Mouse (Mus musculus) heart, embryonic 13.5 days (tissue): Measurements from ENCODE around the gene Rapgefl1. TPM values are rescaled to one million over a fixed set of nuclear protein-coding genes. Genes with fewer than 3 reads are reported as not detected.
"Not testable (repeated sequence)": the region's sequence is repeated elsewhere in the genome, so short reads cannot be mapped to it uniquely, and the experiment has no call there.

Experiments
- ATAC-seq: fragments of 200-750 bp; cut with Nextera tagmentation; 2 replicates; pipeline ENCODE4 v1.8.0; 2017; ENCODE audit warnings: moderate TSS enrichment; ENCODE audit not compliant: insufficient number of reproducible peaks, low FRiP score, low TSS enrichment; ENCODE audit errors: extremely low read depth
- H3K27ac ChIP-seq: fragments of 300-500 bp; sonication (generic); replicated peaks from 2 replicates; pipeline ENCODE4 v1.5.1; 2015; ENCODE audit warnings: moderate library complexity, mild to moderate bottlenecking, inconsistent platforms
- H3K27me3 ChIP-seq: fragments of 300-500 bp; sonication (generic); replicated peaks from 2 replicates; pipeline ENCODE4 v1.6.1; 2015; ENCODE audit warnings: mild to moderate bottlenecking, inconsistent platforms
- H3K36me3 ChIP-seq: fragments of 300-500 bp; sonication (generic); 2 replicates; pipeline ENCODE4 v1.6.1; 2015; ENCODE audit warnings: mild to moderate bottlenecking, inconsistent platforms
- H3K4me1 ChIP-seq: fragments of 300-500 bp; sonication (generic); 2 replicates; pipeline ENCODE4 v1.6.1; 2015; ENCODE audit warnings: inconsistent platforms
- H3K4me2 ChIP-seq: fragments of 300-500 bp; sonication (generic); 2 replicates; pipeline ENCODE4 v1.6.1; 2015; ENCODE audit warnings: inconsistent platforms, mild to moderate bottlenecking, moderate library complexity
- H3K4me3 ChIP-seq: fragments of 300-500 bp; sonication (generic); 2 replicates; pipeline ENCODE4 v1.5.1; 2015; ENCODE audit warnings: moderate library complexity, mild to moderate bottlenecking, inconsistent platforms
- H3K9ac ChIP-seq: fragments of 300-500 bp; sonication (generic); 2 replicates; pipeline ENCODE4 v1.6.1; 2015; ENCODE audit warnings: inconsistent platforms, mild to moderate bottlenecking, moderate library complexity
- H3K9me3 ChIP-seq: fragments of 300-500 bp; sonication (generic); 2 replicates; pipeline ENCODE4 v1.6.1; 2016; ENCODE audit warnings: inconsistent platforms
- WGBS: fragments of 180-500 bp; shearing (Covaris S2); methylation state at CpG from one replicate; pipeline ENCODE4 v1.1.7; 2015; ENCODE audit warnings: mixed read lengths; 5-methylcytosine and 5-hydroxymethylcytosine counted together
- polyA plus RNA-seq: library from polyadenylated mRNA; unstranded; fragments of >200 nt; fragmentation: Nextera tagmentation; extraction: Ambion mirVana; gene quantifications from 2 replicates; pipeline ENCODE4 v1.2.1, GENCODE M21; 2015

The Rapgefl1 gene
- polyA plus RNA-seq, 1 experiment from 2014 or later = 0.98 TPM

DNA sequence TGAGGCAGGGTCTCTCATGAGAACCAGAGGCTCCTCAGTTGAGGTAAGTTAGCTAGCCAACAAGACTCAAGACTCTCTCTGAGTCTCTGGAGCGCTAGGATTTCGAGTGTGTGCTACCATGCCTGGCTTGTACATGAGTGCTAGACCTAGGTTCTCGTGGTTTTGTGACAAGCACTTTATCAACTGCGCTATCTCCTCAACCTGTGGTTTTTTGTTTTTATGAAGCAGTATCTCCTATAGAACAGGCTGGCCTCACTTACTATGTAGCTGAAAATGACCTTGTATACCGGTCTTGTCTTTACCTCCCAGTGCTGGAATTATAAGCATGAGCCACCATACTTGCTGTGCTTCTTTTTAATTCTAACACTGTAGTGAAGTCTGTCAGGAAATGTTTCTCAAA, 15.6 kb upstream of the Rapgefl1 start:
- Histone ChIP-seq H3K4me2 (no peak overlapping the region), H3K4me3 (no peak overlapping the region), H3K36me3 (peaks cover 100% of the 10 kb centered on the region), H3K9ac (no peak overlapping the region), H3K27ac (no peak overlapping the region), H3K9me3 (no peaks in the 10 kb centered on the region), H3K4me1 (no peaks in the 10 kb centered on the region), H3K27me3 (no peaks in the 10 kb centered on the region)
- ATAC-seq = no peak
- WGBS = 89% methylated on average over 5 of the region's 5 CpGs

DNA sequence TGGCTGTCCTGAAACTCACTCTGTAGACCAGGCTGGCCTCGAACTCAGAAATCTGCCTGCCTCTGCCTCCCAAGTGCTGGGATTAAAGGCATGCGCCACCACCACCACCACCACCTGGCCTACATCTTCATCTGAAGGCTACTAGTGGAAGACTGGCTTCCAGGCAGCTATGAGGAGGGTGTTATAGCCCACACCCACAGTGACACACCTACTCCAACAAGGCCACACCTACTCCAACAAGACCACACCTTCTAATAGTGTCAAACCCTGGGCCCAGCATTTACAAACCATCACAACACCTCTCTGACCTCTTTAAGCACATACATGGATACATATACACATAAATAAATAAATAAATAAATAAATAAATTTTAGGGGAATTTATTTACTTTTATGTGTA, 10.5 kb upstream of the Rapgefl1 start:
- H3K9me3 ChIP-seq, ATAC-seq, H3K4me1 ChIP-seq, H3K27me3 ChIP-seq, H3K27ac ChIP-seq, H3K4me3 ChIP-seq, H3K4me2 ChIP-seq, H3K9ac ChIP-seq: not testable (repeated sequence)
- H3K36me3 ChIP-seq = peaks cover 98% of the 10 kb centered on the region
- 86% methylated on average over 2 of the region's 2 CpGs for WGBS

DNA sequence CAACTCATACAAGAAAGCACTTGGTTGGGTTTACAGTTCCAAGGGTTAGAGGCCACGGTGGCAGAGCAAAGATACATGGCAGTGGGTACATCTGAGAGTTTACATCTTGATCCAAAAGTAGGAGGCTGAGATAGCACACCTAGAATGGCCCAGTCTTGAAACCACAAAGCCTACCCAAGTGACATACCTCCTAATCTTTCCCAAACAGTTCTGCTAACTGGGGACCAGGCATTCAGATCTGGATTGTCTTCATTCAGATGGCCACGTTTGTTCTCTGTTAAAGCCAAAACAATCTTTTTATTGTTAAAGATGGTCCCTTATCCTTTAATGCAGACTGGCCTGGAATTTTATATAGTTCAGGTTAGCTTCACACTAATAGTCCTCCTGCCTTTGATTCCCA, 8.7 kb upstream of the Rapgefl1 start:
- no peaks in the 10 kb centered on the region for H3K9me3 ChIP-seq
- peaks cover 98% of the 10 kb centered on the region for H3K36me3 ChIP-seq
- H3K27me3 ChIP-seq = no peaks in the 10 kb centered on the region
- H3K4me2 ChIP-seq = no peak overlapping the region
- H3K27ac ChIP-seq = no peak overlapping the region
- ATAC-seq = no peak
- 88% methylated on average over 2 of the region's 2 CpGs for WGBS
- no peaks in the 10 kb centered on the region for H3K4me1 ChIP-seq
- H3K4me3 ChIP-seq = no peak overlapping the region
- H3K9ac ChIP-seq = no peak overlapping the region

DNA sequence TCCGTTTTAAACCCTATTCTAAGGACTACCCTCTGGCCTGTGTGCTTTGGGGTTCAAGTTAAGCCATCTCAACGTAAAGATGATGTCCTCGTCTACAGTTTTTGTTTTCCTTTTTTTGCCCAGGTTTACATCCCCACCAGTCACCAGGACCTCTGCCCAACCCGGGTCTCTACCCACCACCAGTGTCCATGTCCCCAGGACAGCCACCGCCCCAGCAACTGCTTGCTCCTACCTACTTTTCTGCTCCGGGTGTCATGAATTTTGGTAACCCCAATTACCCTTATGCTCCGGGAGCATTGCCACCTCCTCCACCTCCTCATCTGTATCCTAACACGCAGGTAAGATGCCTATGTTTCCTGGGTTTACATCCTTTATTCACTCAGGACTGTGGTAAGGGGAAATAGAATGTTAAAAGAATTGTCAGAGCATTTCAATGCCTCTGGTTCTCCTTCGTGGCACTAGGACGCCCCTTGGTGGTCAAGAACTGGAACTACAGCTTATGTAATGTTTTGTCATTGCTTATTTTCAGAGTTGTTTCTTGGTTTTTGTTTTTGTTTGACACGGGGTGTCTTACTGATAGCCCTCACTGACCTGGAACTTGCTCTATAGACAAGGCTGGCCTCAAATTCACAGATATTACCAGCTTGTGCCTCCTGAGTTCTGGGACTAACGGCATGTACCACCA, 7.4 kb upstream of the Rapgefl1 start:
- Histone ChIP-seq H3K27me3 (no peaks in the 10 kb centered on the region), H3K4me2 (no peak overlapping the region), H3K4me3 (no peak overlapping the region), H3K36me3 (peaks cover 98% of the 10 kb centered on the region), H3K27ac (no peak overlapping the region), H3K9ac (no peak overlapping the region), H3K9me3 (no peaks in the 10 kb centered on the region), H3K4me1 (no peaks in the 10 kb centered on the region)
- WGBS = 68% methylated on average over 12 of the region's 12 CpGs
- no peak for ATAC-seq

DNA sequence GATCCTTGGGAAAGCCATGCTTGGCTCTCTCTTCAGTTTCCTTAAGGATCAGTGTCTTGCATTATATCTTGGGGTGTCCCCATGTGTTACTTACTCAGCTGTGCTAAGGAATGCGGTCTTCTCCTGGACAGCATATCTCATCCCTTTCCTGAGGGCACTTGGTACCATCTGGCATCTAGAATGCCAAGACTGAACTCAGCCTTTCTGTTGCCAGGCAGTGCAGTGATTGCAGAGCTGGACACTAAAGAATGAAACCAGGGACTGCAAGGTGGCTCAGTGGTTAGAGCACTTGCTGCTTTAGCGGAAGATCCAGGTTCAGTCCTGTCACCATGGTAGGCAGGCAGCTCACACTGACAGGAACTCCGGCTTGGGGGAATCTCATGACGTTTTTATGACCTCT, 6.7 kb upstream of the Rapgefl1 start:
- peaks cover 96% of the 10 kb centered on the region for H3K36me3 ChIP-seq
- no peak overlapping the region for H3K27ac ChIP-seq
- ATAC-seq = no peak
- no peaks in the 10 kb centered on the region for H3K4me1 ChIP-seq
- WGBS = 82% methylated on average over 4 of the region's 4 CpGs
- no peaks in the 10 kb centered on the region for H3K27me3 ChIP-seq
- no peak overlapping the region for H3K9ac ChIP-seq
- no peaks in the 10 kb centered on the region for H3K9me3 ChIP-seq
- H3K4me3 ChIP-seq = no peak overlapping the region
- H3K4me2 ChIP-seq = no peak overlapping the region

DNA sequence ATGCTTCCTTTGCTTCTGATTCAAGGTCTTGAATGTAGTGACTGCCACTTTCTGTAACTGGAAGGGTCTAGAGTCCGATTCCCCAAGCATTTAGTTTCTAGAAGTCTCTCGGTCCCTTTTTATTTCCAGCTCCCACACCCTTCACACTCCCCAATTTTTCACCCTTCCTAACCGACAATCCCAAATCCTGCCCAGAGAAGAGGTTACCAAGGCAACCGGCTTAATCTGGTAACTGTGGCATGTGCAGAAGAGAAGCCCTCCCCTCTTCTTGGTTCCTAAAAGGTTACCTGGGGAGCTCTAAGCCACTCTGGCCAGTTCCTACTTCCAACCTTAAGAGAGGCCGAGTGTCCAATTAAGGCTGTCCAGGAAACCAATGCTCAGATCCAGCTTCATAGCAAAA, 1.3 kb upstream of the Rapgefl1 start:
- H3K9ac ChIP-seq = no peak overlapping the region
- no peak for ATAC-seq
- no peak overlapping the region for H3K4me3 ChIP-seq
- H3K27ac ChIP-seq = no peak overlapping the region
- H3K4me1 ChIP-seq = peaks cover 20% of the 10 kb centered on the region
- peaks cover 33% of the 10 kb centered on the region for H3K27me3 ChIP-seq
- H3K9me3 ChIP-seq = no peaks in the 10 kb centered on the region
- H3K36me3 ChIP-seq = peaks cover 44% of the 10 kb centered on the region
- H3K4me2 ChIP-seq = no peak overlapping the region
- WGBS = 48% methylated on average over 5 of the region's 5 CpGs

DNA sequence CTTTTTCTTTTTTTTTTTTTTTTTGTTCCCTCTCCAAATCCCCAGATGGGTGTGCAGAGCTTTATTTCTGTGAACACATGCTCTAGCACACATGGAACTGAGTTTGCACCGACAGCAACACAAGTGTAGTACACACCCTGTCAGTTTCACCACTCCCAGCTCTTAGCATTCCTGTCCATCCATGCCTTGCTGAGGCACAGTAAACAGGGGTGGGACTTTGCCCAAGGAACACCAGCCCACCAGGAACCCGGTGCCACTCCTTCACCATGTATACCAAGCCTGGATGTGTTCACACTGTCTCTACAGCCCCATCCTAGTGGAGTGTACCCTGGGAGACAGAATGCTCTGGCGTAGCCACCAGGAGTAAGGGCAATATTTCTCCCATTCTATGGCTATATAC, 860 bp upstream of the Rapgefl1 start:
- 53% methylated on average over 3 of the region's 3 CpGs for WGBS
- no peak overlapping the region for H3K4me2 ChIP-seq

DNA sequence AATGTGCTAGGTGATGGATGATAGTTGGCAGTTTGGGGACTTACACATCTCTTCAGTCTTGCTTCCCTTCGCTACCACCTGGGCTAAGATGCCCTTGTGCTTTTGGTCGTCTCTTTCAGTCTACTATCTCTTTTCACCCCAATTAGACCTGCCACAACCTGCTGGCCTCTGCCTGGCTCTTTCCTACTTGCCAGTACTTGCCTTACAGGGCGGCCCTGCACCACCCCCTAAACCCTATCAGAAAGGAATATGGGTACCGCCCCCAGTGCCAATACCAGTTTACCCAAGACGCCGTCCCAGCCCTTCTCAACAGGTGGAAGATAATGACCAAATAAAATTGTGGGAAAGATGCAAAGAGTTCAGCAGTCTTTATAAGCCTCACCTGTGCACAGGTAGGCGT, 457 bp upstream of the Rapgefl1 start:
- Histone ChIP-seq H3K4me2 (peak overlapping the region; percentile 99), H3K4me3 (peak overlapping the region; percentile 66), H3K27me3 (peaks cover 36% of the 10 kb centered on the region), H3K9ac (peak overlapping the region; percentile 82), H3K36me3 (peaks cover 35% of the 10 kb centered on the region), H3K9me3 (no peaks in the 10 kb centered on the region), H3K27ac (no peak overlapping the region), H3K4me1 (peaks cover 20% of the 10 kb centered on the region)
- 24% methylated on average over 7 of the region's 7 CpGs for WGBS
- ATAC-seq = no peak

More for the DNA sequence above, 860 bp upstream of the Rapgefl1 start:
- Histone ChIP-seq H3K9me3 (no peaks in the 10 kb centered on the region), H3K9ac (no peak overlapping the region), H3K36me3 (peaks cover 40% of the 10 kb centered on the region), H3K27me3 (peaks cover 36% of the 10 kb centered on the region), H3K4me1 (peaks cover 20% of the 10 kb centered on the region), H3K27ac (no peak overlapping the region), H3K4me3 (no peak overlapping the region)
- no peak for ATAC-seq

DNA sequence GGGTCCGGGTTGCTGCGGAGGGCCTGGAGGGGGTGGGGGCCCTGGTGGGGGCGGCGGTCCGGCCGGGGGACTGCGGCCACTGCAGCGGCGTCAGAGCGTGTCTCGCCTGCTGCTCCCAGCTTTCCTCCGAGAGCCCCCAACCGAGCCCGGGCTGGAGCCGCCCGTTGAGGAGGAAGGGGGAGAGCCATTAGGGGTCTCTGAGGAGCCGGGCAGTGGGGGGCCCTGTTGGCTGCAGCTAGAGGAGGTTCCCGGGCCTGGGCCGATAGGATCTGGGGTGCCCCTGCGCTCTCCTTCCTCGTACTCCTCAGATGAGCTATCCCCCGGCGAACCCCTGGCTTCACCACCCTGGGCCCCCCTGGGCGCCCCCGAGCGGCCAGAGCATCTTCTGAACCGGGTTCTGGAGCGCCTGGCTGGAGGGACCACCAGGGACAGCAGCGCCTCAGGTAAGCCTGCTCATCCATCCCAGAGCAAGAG, 683 bp downstream of the Rapgefl1 start:
- peak overlapping the region; percentile 82 for H3K9ac ChIP-seq
- H3K27ac ChIP-seq = no peak overlapping the region
- H3K4me2 ChIP-seq = peak overlapping the region; percentile 99
- H3K9me3 ChIP-seq = no peaks in the 10 kb centered on the region
- peaks cover 36% of the 10 kb centered on the region for H3K27me3 ChIP-seq
- no peak for ATAC-seq
- H3K4me3 ChIP-seq = peak overlapping the region; percentile 66
- H3K36me3 ChIP-seq = peaks cover 24% of the 10 kb centered on the region
- peaks cover 20% of the 10 kb centered on the region for H3K4me1 ChIP-seq
- 3% methylated on average over 24 of the region's 29 CpGs for WGBS

DNA sequence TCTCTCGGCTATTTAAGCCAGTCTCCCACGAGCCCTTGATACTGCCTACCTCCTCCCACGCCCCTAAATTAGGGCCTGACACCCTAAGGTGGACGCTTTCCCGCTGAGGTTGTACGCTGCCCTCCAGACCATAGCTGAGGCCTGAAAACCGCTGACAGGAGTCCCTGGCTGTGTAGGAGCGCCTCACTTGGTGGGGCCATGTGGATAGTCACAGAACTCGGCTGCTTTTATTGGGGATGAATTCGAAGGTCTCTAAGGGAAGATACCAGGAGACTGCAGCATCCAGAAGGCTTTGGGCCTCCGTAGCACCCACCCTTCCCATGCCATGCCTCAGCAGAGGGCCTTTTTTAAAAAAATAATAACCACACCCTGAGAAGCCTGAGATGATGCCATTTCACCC, 1.3 kb downstream of the Rapgefl1 start:
- ATAC-seq = no peak
- 56% methylated on average over 11 of the region's 11 CpGs for WGBS
- H3K9ac ChIP-seq = peak overlapping the region; percentile 82; the same call in 1 of the 2 replicates
- peaks cover 36% of the 10 kb centered on the region for H3K27me3 ChIP-seq
- peaks cover 18% of the 10 kb centered on the region for H3K36me3 ChIP-seq
- H3K9me3 ChIP-seq = no peaks in the 10 kb centered on the region
- peak overlapping the region; percentile 66 for H3K4me3 ChIP-seq
- H3K27ac ChIP-seq = no peak overlapping the region
- H3K4me2 ChIP-seq = peak overlapping the region; percentile 99
- H3K4me1 ChIP-seq = peaks cover 20% of the 10 kb centered on the region

DNA sequence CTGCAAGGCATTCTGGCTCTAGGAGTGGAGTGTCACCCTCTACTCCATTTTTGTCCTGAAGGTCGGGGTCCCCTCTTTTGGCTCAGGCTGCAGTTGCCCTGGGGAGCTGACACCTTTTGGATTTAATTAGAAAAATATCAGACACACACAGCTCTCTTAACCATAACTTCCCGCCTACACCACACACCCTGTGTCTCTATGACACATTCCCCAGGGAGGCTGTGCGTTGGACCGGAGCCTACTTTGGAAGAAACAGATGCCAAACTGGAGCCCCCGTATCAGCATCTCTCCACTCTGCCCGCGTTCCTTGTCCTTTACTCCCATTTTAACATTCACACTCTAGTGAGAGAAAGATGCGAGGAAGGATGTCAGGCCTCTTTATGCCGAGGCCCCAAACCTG, 1.9 kb downstream of the Rapgefl1 start:
- Histone ChIP-seq H3K27ac (no peak overlapping the region), H3K36me3 (peaks cover 12% of the 10 kb centered on the region), H3K4me3 (no peak overlapping the region), H3K4me1 (peaks cover 20% of the 10 kb centered on the region), H3K9me3 (no peaks in the 10 kb centered on the region), H3K9ac (no peak overlapping the region), H3K27me3 (peaks cover 36% of the 10 kb centered on the region), H3K4me2 (no peak overlapping the region)
- ATAC-seq = no peak
- WGBS = 72% methylated on average over 9 of the region's 9 CpGs

DNA sequence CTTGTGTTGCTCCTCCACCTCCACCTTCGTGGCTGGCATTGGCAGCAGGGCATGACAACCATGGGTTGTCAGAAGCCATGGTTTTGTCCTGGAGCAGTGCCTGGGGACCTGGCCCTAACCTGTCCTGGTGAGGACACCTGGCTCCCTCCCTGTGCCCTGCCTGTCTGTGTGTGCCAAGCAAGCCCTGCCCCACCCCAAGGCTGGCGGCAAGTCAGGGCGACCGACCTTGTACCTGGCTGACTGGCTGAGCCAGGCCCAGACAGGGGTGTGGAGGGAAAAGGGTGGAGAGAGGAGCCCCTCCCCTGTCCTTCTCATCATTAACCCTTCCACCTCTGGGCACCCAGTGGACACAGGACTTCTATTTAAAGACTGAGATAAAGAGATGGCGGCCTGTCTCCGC, 2.8 kb downstream of the Rapgefl1 start:
- Histone ChIP-seq H3K9ac (no peak overlapping the region), H3K4me2 (no peak overlapping the region), H3K4me1 (peaks cover 20% of the 10 kb centered on the region), H3K27me3 (peaks cover 36% of the 10 kb centered on the region), H3K27ac (no peak overlapping the region), H3K4me3 (no peak overlapping the region), H3K9me3 (no peaks in the 10 kb centered on the region), H3K36me3 (peaks cover 3% of the 10 kb centered on the region)
- 36% methylated on average over 6 of the region's 6 CpGs for WGBS
- no peak for ATAC-seq
